Mouse (Mus musculus): ENCODE measurements around the gene Enpp3. TPM values are rescaled to one million over a fixed set of nuclear protein-coding genes. Genes with fewer than 3 reads are reported as not detected.

The Enpp3 gene
- polyA plus RNA-seq, 1 experiment, result 0.28 TPM

DNA sequence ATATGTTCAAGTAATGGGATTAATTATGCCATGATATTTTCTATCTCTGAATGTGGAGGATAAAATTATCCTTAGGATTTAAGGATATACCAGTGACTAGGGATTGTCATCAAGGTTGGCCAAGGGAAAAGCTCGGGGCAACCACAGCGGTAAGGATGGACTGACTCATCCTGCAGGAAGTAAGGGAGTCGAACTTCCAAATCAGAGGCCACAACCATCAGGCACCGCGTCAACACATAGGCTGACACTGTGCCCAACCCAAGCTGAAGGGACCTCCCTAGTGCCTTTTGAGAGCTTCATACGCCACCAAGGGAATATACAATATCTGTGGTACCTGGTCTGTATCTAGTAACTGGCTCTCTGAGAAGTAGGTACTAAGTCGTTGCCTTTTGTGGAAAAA lies 73.1 kb downstream of the Enpp3 start:
- Histone ChIP-seq H3K36me3 (ENCODE audit: control insufficient read depth, insufficient read depth, low read length) (no peaks in the 10 kb centered on the region), H3K4me1 (ENCODE audit: control insufficient read depth, insufficient read depth, insufficient read length) (no peaks in the 10 kb centered on the region), H3K27ac (ENCODE audit: insufficient read depth, low read length) (no peak overlapping the region), H3K4me3 (ENCODE audit: extremely low read depth, insufficient read depth, insufficient read length) (no peak overlapping the region), H3K27me3 (ENCODE audit: control insufficient read depth, insufficient read depth, low read length) (no peaks in the 10 kb centered on the region)
- TF ChIP-seq CTCF (IDR thresholded peaks at IDR 0.05; ENCODE audit: extremely low read depth, insufficient read depth, insufficient read length, insufficient replicate concordance) (no peak), POLR2A (IDR thresholded peaks at IDR 0.05; ENCODE audit: low read depth, low read length) (no peak)
- WGBS, result 88% methylated on average over 7 of the region's 7 CpGs
- no peak for DNase-seq (ENCODE audit: low read depth in 1 of 2, low spot score in 2 of 2)

DNA sequence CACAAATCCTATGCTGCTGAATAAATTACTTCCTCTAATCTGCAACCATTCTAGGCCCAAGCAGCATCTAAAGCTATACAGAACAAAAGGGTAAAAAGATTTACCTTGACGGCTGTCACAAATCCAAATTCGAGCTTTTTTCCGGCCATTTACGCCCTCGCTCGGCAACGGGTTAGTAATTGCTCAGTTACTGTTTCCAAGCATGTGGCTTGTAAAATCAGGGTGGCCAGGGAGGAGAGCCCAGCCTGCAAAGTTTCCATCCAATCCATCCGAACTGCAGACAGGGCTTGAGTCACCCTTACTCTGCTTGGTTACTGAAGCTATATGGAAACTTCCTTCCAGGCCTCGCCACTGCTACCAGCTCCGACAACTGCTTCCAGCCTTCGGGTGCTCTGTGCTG lies 74.9 kb downstream of the Enpp3 start:
- 91% methylated on average over 11 of the region's 11 CpGs for WGBS
- Histone ChIP-seq H3K27me3 (ENCODE audit: control insufficient read depth, insufficient read depth, low read length) (no peaks in the 10 kb centered on the region), H3K4me3 (ENCODE audit: extremely low read depth, insufficient read depth, insufficient read length) (no peak overlapping the region), H3K4me1 (ENCODE audit: control insufficient read depth, insufficient read depth, insufficient read length) (peaks cover 2% of the 10 kb centered on the region; the same call in 1 of the 2 replicates), H3K36me3 (ENCODE audit: control insufficient read depth, insufficient read depth, low read length) (no peaks in the 10 kb centered on the region), H3K27ac (ENCODE audit: insufficient read depth, low read length) (no peak overlapping the region)
- no peak for DNase-seq (ENCODE audit: low read depth in 1 of 2, low spot score in 2 of 2)
- TF ChIP-seq POLR2A (IDR thresholded peaks at IDR 0.05; ENCODE audit: low read depth, low read length) (no peak), CTCF (IDR thresholded peaks at IDR 0.05; ENCODE audit: extremely low read depth, insufficient read depth, insufficient read length, insufficient replicate concordance) (no peak)

DNA sequence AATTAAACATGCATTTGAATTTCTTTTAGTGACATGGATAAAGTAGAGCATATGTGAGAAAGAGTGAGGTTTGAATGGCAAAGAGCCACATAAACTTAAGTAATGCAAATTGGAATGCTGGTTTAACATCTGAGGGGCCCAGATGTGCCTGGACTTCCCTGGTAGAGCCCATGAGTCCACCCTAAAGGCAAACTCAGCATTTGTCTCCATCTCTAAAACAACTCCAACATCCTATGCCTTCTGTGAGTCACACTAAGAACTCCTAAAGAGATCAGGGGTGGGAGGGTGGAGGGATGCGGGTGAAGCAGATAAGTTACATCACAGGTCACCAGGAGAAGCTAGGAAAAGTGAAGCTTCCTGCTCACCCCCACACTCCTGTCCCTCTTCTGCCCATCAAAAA lies 76.6 kb downstream of the Enpp3 start:
- H3K4me1 ChIP-seq (ENCODE audit: control insufficient read depth, insufficient read depth, insufficient read length), result peaks cover 2% of the 10 kb centered on the region; the same call in 1 of the 2 replicates
- H3K36me3 ChIP-seq (ENCODE audit: control insufficient read depth, insufficient read depth, low read length), result no peaks in the 10 kb centered on the region
- no peak for TF ChIP-seq POLR2A (IDR thresholded peaks at IDR 0.05; ENCODE audit: low read depth, low read length)
- TF ChIP-seq CTCF (IDR thresholded peaks at IDR 0.05; ENCODE audit: extremely low read depth, insufficient read depth, insufficient read length, insufficient replicate concordance), result no peak
- DNase-seq (ENCODE audit: low read depth in 1 of 2, low spot score in 2 of 2), result no peak
- H3K27me3 ChIP-seq (ENCODE audit: control insufficient read depth, insufficient read depth, low read length), result no peaks in the 10 kb centered on the region
- H3K27ac ChIP-seq (ENCODE audit: insufficient read depth, low read length), result no peak overlapping the region
- WGBS, result 100% methylated on average over 1 of the region's 1 CpGs
- no peak overlapping the region for H3K4me3 ChIP-seq (ENCODE audit: extremely low read depth, insufficient read depth, insufficient read length)

DNA sequence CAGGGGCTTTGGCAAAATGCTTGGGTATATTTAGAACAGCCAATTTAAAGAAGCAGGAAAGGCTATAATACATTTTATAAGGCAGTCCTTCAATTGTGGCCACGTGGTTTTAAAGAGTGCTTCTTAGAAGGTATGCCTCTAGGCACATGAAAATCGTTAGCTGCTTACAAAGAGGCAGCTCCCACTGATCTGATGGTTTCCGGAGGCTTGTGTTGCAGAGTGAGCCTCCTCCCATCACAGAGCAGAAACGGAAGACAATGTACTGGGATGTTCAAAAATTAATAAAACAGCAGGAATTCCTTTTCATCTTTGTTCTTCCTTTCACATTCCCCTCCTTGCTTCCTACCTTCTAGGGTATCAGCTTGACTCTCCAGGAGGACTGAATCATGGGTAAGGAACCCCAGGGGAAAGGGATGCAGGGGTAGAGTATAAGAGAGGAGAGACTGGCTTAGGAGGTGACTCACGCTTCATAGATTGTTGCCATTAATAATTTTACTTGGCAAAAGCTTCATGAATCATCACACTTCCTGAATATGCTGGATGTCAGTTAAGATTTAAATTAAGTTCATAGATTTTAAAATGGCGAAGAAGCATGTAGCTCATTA lies 77.4 kb downstream of the Enpp3 start:
- WGBS, result 70% methylated on average over 6 of the region's 6 CpGs
- Histone ChIP-seq H3K27ac (ENCODE audit: insufficient read depth, low read length) (no peak overlapping the region), H3K4me3 (ENCODE audit: extremely low read depth, insufficient read depth, insufficient read length) (no peak overlapping the region), H3K27me3 (ENCODE audit: control insufficient read depth, insufficient read depth, low read length) (no peaks in the 10 kb centered on the region), H3K36me3 (ENCODE audit: control insufficient read depth, insufficient read depth, low read length) (no peaks in the 10 kb centered on the region), H3K4me1 (ENCODE audit: control insufficient read depth, insufficient read depth, insufficient read length) (peaks cover 2% of the 10 kb centered on the region; the same call in 1 of the 2 replicates)
- TF ChIP-seq POLR2A (IDR thresholded peaks at IDR 0.05; ENCODE audit: low read depth, low read length) (no peak), CTCF (IDR thresholded peaks at IDR 0.05; ENCODE audit: extremely low read depth, insufficient read depth, insufficient read length, insufficient replicate concordance) (no peak)
- DNase-seq (ENCODE audit: low read depth in 1 of 2, low spot score in 2 of 2), result no peak

DNA sequence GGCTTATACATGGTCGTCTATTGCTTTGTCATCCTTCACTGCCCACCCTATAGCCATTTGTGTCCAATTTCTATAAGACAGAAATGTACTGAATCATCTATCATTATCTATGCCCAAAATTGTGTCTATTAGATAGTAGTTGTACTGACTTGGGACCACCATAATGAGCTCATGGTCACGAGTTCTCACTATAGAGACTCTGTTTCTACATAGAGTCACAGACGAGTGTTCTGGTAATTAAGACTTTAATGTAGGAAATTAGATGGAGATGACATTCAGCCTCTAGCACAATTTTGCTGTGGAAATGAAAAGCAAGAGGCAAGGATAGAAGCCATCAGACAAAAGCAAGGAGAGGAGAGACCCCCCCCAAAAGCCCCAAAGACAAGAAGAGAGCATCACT lies 78.0 kb downstream of the Enpp3 start:
- DNase-seq (ENCODE audit: low read depth in 1 of 2, low spot score in 2 of 2), result no peak
- H3K27me3 ChIP-seq (ENCODE audit: control insufficient read depth, insufficient read depth, low read length), result no peaks in the 10 kb centered on the region
- no peak overlapping the region for H3K4me3 ChIP-seq (ENCODE audit: extremely low read depth, insufficient read depth, insufficient read length)
- TF ChIP-seq CTCF (IDR thresholded peaks at IDR 0.05; ENCODE audit: extremely low read depth, insufficient read depth, insufficient read length, insufficient replicate concordance) (no peak), POLR2A (IDR thresholded peaks at IDR 0.05; ENCODE audit: low read depth, low read length) (no peak)
- H3K4me1 ChIP-seq (ENCODE audit: control insufficient read depth, insufficient read depth, insufficient read length), result peaks cover 2% of the 10 kb centered on the region; the same call in 1 of the 2 replicates
- H3K27ac ChIP-seq (ENCODE audit: insufficient read depth, low read length), result no peak overlapping the region
- H3K36me3 ChIP-seq (ENCODE audit: control insufficient read depth, insufficient read depth, low read length), result no peaks in the 10 kb centered on the region
- WGBS, result 90% methylated on average over 3 of the region's 3 CpGs

DNA sequence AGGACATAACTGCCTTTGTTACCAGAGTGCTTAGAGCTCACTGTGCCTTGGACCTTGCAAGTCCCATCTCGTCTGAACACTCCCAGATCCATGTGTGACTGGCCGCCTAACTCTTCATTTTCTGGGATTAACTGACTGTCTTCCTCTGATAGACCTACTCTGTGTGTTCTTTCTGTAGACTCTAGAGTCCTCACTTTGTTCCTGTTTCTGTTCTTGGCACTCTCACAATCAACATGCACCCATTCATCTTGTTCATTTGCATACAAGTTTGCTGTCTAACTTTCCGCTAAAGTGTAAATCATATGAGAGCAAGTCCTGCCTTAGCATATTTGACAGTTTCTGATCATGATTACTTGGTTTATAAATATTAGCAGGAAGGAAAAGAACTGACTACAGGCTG lies 79.4 kb downstream of the Enpp3 start:
- peaks cover 2% of the 10 kb centered on the region; the same call in 1 of the 2 replicates for H3K4me1 ChIP-seq (ENCODE audit: control insufficient read depth, insufficient read depth, insufficient read length)
- no peak for DNase-seq (ENCODE audit: low read depth in 1 of 2, low spot score in 2 of 2)
- no peak for TF ChIP-seq POLR2A (IDR thresholded peaks at IDR 0.05; ENCODE audit: low read depth, low read length)
- TF ChIP-seq CTCF (IDR thresholded peaks at IDR 0.05; ENCODE audit: extremely low read depth, insufficient read depth, insufficient read length, insufficient replicate concordance), result no peak
- H3K27me3 ChIP-seq (ENCODE audit: control insufficient read depth, insufficient read depth, low read length), result no peaks in the 10 kb centered on the region
- no peak overlapping the region for H3K27ac ChIP-seq (ENCODE audit: insufficient read depth, low read length)
- H3K36me3 ChIP-seq (ENCODE audit: control insufficient read depth, insufficient read depth, low read length), result no peaks in the 10 kb centered on the region
- no peak overlapping the region for H3K4me3 ChIP-seq (ENCODE audit: extremely low read depth, insufficient read depth, insufficient read length)
- 82% methylated on average over 3 of the region's 3 CpGs for WGBS

DNA sequence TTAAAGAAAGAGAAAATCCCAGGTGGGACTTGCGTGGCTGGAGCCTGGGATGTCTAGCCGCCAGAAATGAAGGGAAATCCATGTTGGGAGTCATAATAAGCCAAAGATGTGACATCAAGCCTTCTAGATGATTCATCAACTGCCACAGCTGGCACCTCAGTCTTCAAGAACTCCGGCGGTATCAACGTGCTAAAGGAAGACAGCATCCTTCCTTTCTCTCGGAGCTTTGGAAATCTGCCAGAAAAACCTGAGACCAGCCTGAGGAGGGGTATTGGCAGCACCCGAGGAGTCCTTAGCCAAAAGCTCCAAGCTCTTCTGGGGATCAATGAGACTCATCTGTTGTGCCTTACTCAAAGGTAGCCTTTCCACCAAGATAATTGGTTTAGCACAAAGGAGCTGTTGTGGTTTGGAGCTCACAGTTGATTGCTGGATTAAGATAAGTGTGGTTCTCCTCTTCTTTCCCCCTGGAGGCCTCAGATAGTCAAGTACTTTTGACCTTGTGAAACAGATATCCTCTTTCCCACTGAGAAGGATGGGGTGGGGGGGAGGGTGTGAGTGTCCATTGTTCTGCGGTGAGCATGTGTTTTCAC lies 84.2 kb downstream of the Enpp3 start:
- no peak for TF ChIP-seq CTCF (IDR thresholded peaks at IDR 0.05; ENCODE audit: extremely low read depth, insufficient read depth, insufficient read length, insufficient replicate concordance)
- Histone ChIP-seq H3K36me3 (ENCODE audit: control insufficient read depth, insufficient read depth, low read length) (no peaks in the 10 kb centered on the region), H3K4me3 (ENCODE audit: extremely low read depth, insufficient read depth, insufficient read length) (no peak overlapping the region), H3K4me1 (ENCODE audit: control insufficient read depth, insufficient read depth, insufficient read length) (peaks cover 8% of the 10 kb centered on the region; the same call in 1 of the 2 replicates), H3K27me3 (ENCODE audit: control insufficient read depth, insufficient read depth, low read length) (no peaks in the 10 kb centered on the region), H3K27ac (ENCODE audit: insufficient read depth, low read length) (no peak overlapping the region)
- WGBS, result 75% methylated on average over 8 of the region's 8 CpGs
- no peak for DNase-seq (ENCODE audit: low read depth in 1 of 2, low spot score in 2 of 2)

Data from spleen, adult 2 months (tissue).